ENCODE assay signal across 9 mouse cellular contexts in the genomic region with DNA sequence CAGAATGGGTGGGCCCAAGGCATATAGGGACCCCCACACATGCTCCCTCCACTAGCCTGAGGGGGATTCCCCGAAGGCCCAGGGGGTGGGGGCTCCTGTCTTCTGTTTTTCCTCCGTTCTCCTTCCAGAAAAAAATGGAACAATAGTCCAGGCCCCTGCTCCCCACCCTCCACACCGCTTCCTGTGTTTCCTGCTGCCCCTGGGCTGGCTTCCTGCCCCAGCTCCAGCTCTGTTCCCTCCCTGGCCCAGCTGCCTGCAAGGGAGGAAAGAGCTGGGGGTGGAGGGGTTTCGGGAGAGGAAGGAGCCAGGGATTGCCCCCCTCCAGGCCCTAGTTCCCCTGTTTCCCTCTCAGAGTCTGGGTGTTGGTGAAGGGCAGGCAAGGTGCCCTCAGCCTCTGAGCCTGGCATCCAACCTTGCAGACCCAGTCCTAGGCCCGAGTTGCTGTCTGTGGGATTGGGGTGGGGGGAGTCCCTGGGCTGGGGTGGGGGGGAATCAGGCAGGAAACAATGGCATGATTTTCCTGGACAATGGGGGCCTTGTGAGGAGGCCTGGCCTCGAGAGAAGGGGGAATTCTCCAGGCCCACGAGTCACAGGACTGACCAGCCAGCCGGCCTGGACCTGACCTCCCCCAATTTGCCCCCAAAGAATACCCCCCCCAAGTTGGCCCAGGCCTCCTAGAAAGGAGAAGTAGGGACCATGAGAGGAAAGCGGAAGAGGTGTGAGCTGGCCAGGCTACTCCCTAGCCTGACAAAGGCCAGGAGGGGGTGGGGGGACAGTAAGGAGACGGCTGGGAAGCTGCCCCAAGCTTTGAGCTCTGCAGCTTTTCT. TPM values are rescaled to one million over a fixed set of nuclear protein-coding genes. Genes with fewer than 3 reads are reported as not detected.
DNase-seq lines count a peak whose midpoint lies in the region; ATAC-seq lines count a peak whose summit lies in the region.
"Had no signal": no experiment of that assay in that cellular context is flagged by ENCODE, and none has a peak within 500 bp of the region (broad histone marks: within the 10 kb centered on the region; RNA-seq: fewer than 3 reads in every experiment).

No protein-coding gene starts in this region.

- no peak for DNase-seq in neural tube, embryonic 11.5 days (ENCODE audit: low spot score)
- DNase-seq in neural tube, embryonic 10.5 days (ENCODE audit: extremely low spot score, low spot score) = no peak
- peak; percentile 81 to 90 for DNase-seq in heart, adult 9 months (ENCODE audit: low spot score in 2 of 2)
- peak; percentile 59 to 66 for DNase-seq in kidney, adult 8-10 months
- DNase-seq in MN1 (ENCODE audit: low spot score) = no peak
- no peak for DNase-seq in left cerebral cortex, adult 18-20 months (ENCODE audit: low spot score in 2 of 2)

- H3K27ac ChIP-seq in neural tube, embryonic 11.5 days (ENCODE audit: low read depth, low read length) = no peak overlapping the region
- H3K27ac ChIP-seq in lung, embryonic 15.5 days = peak overlapping the region; percentile 77
- peak overlapping the region; percentile 95 for H3K27ac ChIP-seq in stomach, embryonic 15.5 days

- H3K9me3 ChIP-seq in neural tube, embryonic 11.5 days (ENCODE audit: control insufficient read depth, low read length) = no peaks in the 10 kb centered on the region
- no peaks in the 10 kb centered on the region for H3K9me3 ChIP-seq in lung, embryonic 15.5 days
- no peaks in the 10 kb centered on the region for H3K9me3 ChIP-seq in stomach, embryonic 15.5 days

- H3K4me3 ChIP-seq in neural tube, embryonic 11.5 days (ENCODE audit: low read depth, low read length) = peak overlapping the region; percentile 12
- peak overlapping the region; percentile 87 for H3K4me3 ChIP-seq in lung, embryonic 15.5 days
- H3K4me3 ChIP-seq in stomach, embryonic 15.5 days (replicated peaks) = peak overlapping the region; percentile 97

- H3K36me3 ChIP-seq in neural tube, embryonic 11.5 days (ENCODE audit: control insufficient read depth, insufficient read depth, low read length) = peaks cover 7% of the 10 kb centered on the region
- H3K36me3 ChIP-seq in lung, embryonic 15.5 days = peaks cover 41% of the 10 kb centered on the region
- peaks cover 43% of the 10 kb centered on the region for H3K36me3 ChIP-seq in stomach, embryonic 15.5 days

- no peak for ATAC-seq in neural tube, embryonic 11.5 days (ENCODE audit: insufficient read depth, low FRiP score, low TSS enrichment)
- ATAC-seq in lung, embryonic 15.5 days (ENCODE audit: borderline replicate concordance, extremely low read depth, low FRiP score, low TSS enrichment) = no peak
- ATAC-seq in stomach, embryonic 15.5 days (ENCODE audit: insufficient read depth, low FRiP score, low read depth) = no peak
- ATAC-seq: Patski had no signal

- H3K4me2 ChIP-seq in neural tube, embryonic 11.5 days (ENCODE audit: low read depth) = peak overlapping the region; percentile 99
- H3K4me2 ChIP-seq in lung, embryonic 15.5 days = peak overlapping the region; percentile 92
- H3K4me2 ChIP-seq in stomach, embryonic 15.5 days = peak overlapping the region; percentile 99

- H3K27me3 ChIP-seq in neural tube, embryonic 11.5 days (ENCODE audit: control insufficient read depth, insufficient read depth, low read length) = no peaks in the 10 kb centered on the region
- no peaks in the 10 kb centered on the region for H3K27me3 ChIP-seq in lung, embryonic 15.5 days
- no peaks in the 10 kb centered on the region for H3K27me3 ChIP-seq in stomach, embryonic 15.5 days (replicated peaks)
- H3K27me3 ChIP-seq: Patski had no signal

- 77% methylated on average over 10 of the region's 10 CpGs for WGBS in neural tube, embryonic 11.5 days
- WGBS in lung, embryonic 15.5 days = 55% methylated on average over 10 of the region's 10 CpGs
- 54% methylated on average over 10 of the region's 10 CpGs for WGBS in stomach, embryonic 15.5 days

- H3K4me1 ChIP-seq in neural tube, embryonic 11.5 days (ENCODE audit: control insufficient read depth, insufficient read depth, low read length) = peaks cover 32% of the 10 kb centered on the region
- H3K4me1 ChIP-seq in lung, embryonic 15.5 days = peaks cover 52% of the 10 kb centered on the region
- peaks cover 59% of the 10 kb centered on the region for H3K4me1 ChIP-seq in stomach, embryonic 15.5 days

- peak overlapping the region; percentile 54 for H3K9ac ChIP-seq in neural tube, embryonic 11.5 days (ENCODE audit: low read length)
- H3K9ac ChIP-seq in lung, embryonic 15.5 days = peak overlapping the region; percentile 95
- H3K9ac ChIP-seq in stomach, embryonic 15.5 days = peak overlapping the region; percentile 29; the same call in 1 of the 2 replicates

RNA-seq across cellular contexts. Expression of gene Pcnx3, which starts 3.6 kb away (rescaled TPM):
- polyA plus RNA-seq in neural tube, embryonic 11.5 days (2014; fragmentation: Nextera tagmentation; extraction: Ambion mirVana) = 26.9 and 27.7 TPM in 2 replicates
- 18.2 and 20.9 TPM in 2 replicates for polyA plus RNA-seq in lung, embryonic 15.5 days (2015; fragmentation: Nextera tagmentation; extraction: Ambion mirVana)
- polyA plus RNA-seq in stomach, embryonic 15.5 days (2015; fragmentation: Nextera tagmentation; extraction: Ambion mirVana) = 17.7 and 19.3 TPM in 2 replicates
- 10 to 100 TPM; 61.1 to 74.0 TPM for total RNA-seq in left cerebral cortex, adult 18-20 months (2021)

RNA-seq across cellular contexts. Expression of gene Map3k11, which starts 3.8 kb away (rescaled TPM):
- polyA plus RNA-seq in neural tube, embryonic 11.5 days (2014; fragmentation: Nextera tagmentation; extraction: Ambion mirVana) = 21.0 and 22.0 TPM in 2 replicates
- 44.1 and 45.2 TPM in 2 replicates for polyA plus RNA-seq in lung, embryonic 15.5 days (2015; fragmentation: Nextera tagmentation; extraction: Ambion mirVana)
- 27.7 and 32.3 TPM in 2 replicates for polyA plus RNA-seq in stomach, embryonic 15.5 days (2015; fragmentation: Nextera tagmentation; extraction: Ambion mirVana)
- total RNA-seq in left cerebral cortex, adult 18-20 months (2021) = 10 to 100 TPM; 18.8 to 22.4 TPM

RNA-seq across cellular contexts. Expression of gene Kcnk7, which starts 11.9 kb away (rescaled TPM):
- polyA plus RNA-seq in neural tube, embryonic 11.5 days (2014; fragmentation: Nextera tagmentation; extraction: Ambion mirVana) = not detected in 2 replicates
- 0.69 TPM in 1 of 2 replicates, not detected in the other for polyA plus RNA-seq in lung, embryonic 15.5 days (2015; fragmentation: Nextera tagmentation; extraction: Ambion mirVana)
- polyA plus RNA-seq in stomach, embryonic 15.5 days (2015; fragmentation: Nextera tagmentation; extraction: Ambion mirVana) = 0.52 and 1.3 TPM in 2 replicates
- total RNA-seq in left cerebral cortex, adult 18-20 months (2021) = not detected

RNA-seq across cellular contexts. Expression of gene Sipa1, which starts 28.8 kb away (rescaled TPM):
- polyA plus RNA-seq in neural tube, embryonic 11.5 days (2014; fragmentation: Nextera tagmentation; extraction: Ambion mirVana) = 17.0 and 19.3 TPM in 2 replicates
- 44.7 and 48.0 TPM in 2 replicates for polyA plus RNA-seq in lung, embryonic 15.5 days (2015; fragmentation: Nextera tagmentation; extraction: Ambion mirVana)
- 28.7 and 28.8 TPM in 2 replicates for polyA plus RNA-seq in stomach, embryonic 15.5 days (2015; fragmentation: Nextera tagmentation; extraction: Ambion mirVana)
- 10 to 100 TPM; 11.5 to 13.3 TPM for total RNA-seq in left cerebral cortex, adult 18-20 months (2021)

RNA-seq across cellular contexts. Expression of gene Ehbp1l1, which starts 33.8 kb away (rescaled TPM):
- polyA plus RNA-seq in neural tube, embryonic 11.5 days (2014; fragmentation: Nextera tagmentation; extraction: Ambion mirVana) = 5.1 and 6.8 TPM in 2 replicates
- polyA plus RNA-seq in lung, embryonic 15.5 days (2015; fragmentation: Nextera tagmentation; extraction: Ambion mirVana) = 23.6 and 24.5 TPM in 2 replicates
- 45.0 and 50.0 TPM in 2 replicates for polyA plus RNA-seq in stomach, embryonic 15.5 days (2015; fragmentation: Nextera tagmentation; extraction: Ambion mirVana)
- total RNA-seq in left cerebral cortex, adult 18-20 months (2021) = 10 to 100 TPM; 23.7 to 24.7 TPM

Comparison
In these comparisons a context has a peak if more than half of its experiments do, and no peak if none do; other contexts are left out.
1. DNase-seq: peak in heart, adult 9 months (2 of 2) and kidney, adult 8-10 months (2 of 2); none in neural tube, embryonic 11.5 days (single experiment), neural tube, embryonic 10.5 days (single experiment), MN1 (single experiment) and left cerebral cortex, adult 18-20 months (0 of 2).
2. H3K4me3 ChIP-seq: peak in every context shown above with its lines; median percentile 97 in stomach, embryonic 15.5 days; 87 in lung, embryonic 15.5 days; 12 in neural tube, embryonic 11.5 days.
3. H3K9ac ChIP-seq: peak in every context shown above with its lines; median percentile 95 in lung, embryonic 15.5 days; 54 in neural tube, embryonic 11.5 days; 29 in stomach, embryonic 15.5 days.
4. Peak in every context shown above with its lines, with median percentiles within 50 percentile points of each other: H3K4me2 ChIP-seq.